Comparison of ENCODE assay signal across 9 mouse cellular contexts in the genomic region with DNA sequence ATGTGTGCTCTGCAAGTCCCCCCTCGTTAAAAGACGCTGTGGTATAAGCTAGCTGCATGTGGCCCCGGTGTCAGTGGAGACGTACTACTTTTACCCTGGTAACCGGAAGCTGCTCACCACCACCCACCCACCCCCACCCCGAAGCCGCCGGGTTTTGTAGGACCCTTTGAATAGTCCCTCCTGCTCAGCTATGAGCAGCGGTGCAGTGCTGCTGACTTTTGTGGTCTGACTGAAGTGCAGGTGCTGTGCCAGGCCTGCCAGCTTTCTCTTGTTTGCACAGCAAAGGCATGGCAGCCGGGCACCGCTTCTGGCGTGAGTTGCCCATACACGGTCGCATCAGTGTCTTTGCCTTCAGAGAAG.
A peak's percentile ranks its signal among the peaks of the same experiment; 100 is the strongest.
DNase-seq lines count a peak whose midpoint lies in the region; ATAC-seq and TF ChIP-seq lines count a peak whose summit lies in the region.
"Had no signal": no experiment of that assay in that cellular context is flagged by ENCODE, and none has a peak within 500 bp of the region (broad histone marks: within the 10 kb centered on the region; RNA-seq: fewer than 3 reads in every experiment).

No protein-coding gene starts in this region.

- TF ChIP-seq CTCF in gastrocnemius, adult 2 months (IDR thresholded peaks at IDR 0.05), result no peak

- 76% methylated on average over 14 of the region's 14 CpGs for WGBS in hindbrain, embryonic 11.5 days
- 71% methylated on average over 14 of the region's 14 CpGs for WGBS in midbrain, embryonic 13.5 days

- H3K27ac ChIP-seq in gastrocnemius, adult 2 months, result peak overlapping the region; percentile 83
- 0 out of 2 replicates have a peak overlapping the region, but pooled peaks have one; percentile 10 for H3K27ac ChIP-seq in hindbrain, embryonic 11.5 days (ENCODE audit: low read depth, low read length)
- H3K27ac ChIP-seq in midbrain, embryonic 13.5 days, result peak overlapping the region; percentile 79
- H3K27ac ChIP-seq: left cerebral cortex, adult 2 months had no signal

- H3K4me3 ChIP-seq in gastrocnemius, adult 2 months, result peak overlapping the region; percentile 71
- H3K4me3 ChIP-seq in hindbrain, embryonic 11.5 days (ENCODE audit: low read depth, low read length), result no peak overlapping the region
- H3K4me3 ChIP-seq in midbrain, embryonic 13.5 days (replicated peaks), result no peak overlapping the region

- ATAC-seq in hindbrain, embryonic 11.5 days (ENCODE audit: low FRiP score), result no peak
- no peak for ATAC-seq in midbrain, embryonic 13.5 days

- H3K4me1 ChIP-seq in hindbrain, embryonic 11.5 days (replicated peaks; ENCODE audit: control insufficient read depth, insufficient read depth, low read length), result peaks cover 16% of the 10 kb centered on the region; the same call in 1 of the 2 replicates
- H3K4me1 ChIP-seq in midbrain, embryonic 13.5 days (replicated peaks), result peaks cover 70% of the 10 kb centered on the region

- H3K9ac ChIP-seq in hindbrain, embryonic 11.5 days (ENCODE audit: low read depth, low read length), result 0 out of 2 replicates have a peak overlapping the region, but pooled peaks have one; percentile 23
- H3K9ac ChIP-seq in midbrain, embryonic 13.5 days (replicated peaks), result 0 out of 2 replicates have a peak overlapping the region, but pooled peaks have one; percentile 44

- no peaks in the 10 kb centered on the region for H3K9me3 ChIP-seq in hindbrain, embryonic 11.5 days (ENCODE audit: control insufficient read depth, low read length)
- H3K9me3 ChIP-seq in midbrain, embryonic 13.5 days, result no peaks in the 10 kb centered on the region

- no peak overlapping the region for H3K4me2 ChIP-seq in hindbrain, embryonic 11.5 days (replicated peaks; ENCODE audit: low read depth, low read length)
- peak overlapping the region; percentile 41; the same call in 1 of the 2 replicates for H3K4me2 ChIP-seq in midbrain, embryonic 13.5 days (replicated peaks)

- no peak for DNase-seq in gastrocnemius, adult 2 months
- no peak for DNase-seq in gastrocnemius, adult 18-20 months (ENCODE audit: low spot score)
- DNase-seq in B cell, adult 2 months, result peak; percentile 6 to 10
- no peak for DNase-seq in hindbrain, embryonic 11.5 days (ENCODE audit: low spot score)
- no peak for DNase-seq in ovary, postnatal 36 days (ENCODE audit: low spot score)
- no peak for DNase-seq in left cerebral cortex, adult 8-10 months (ENCODE audit: low spot score in 2 of 2)
- no peak for DNase-seq in testis, postnatal 10 days (ENCODE audit: low spot score)

- H3K36me3 ChIP-seq in hindbrain, embryonic 11.5 days (ENCODE audit: control insufficient read depth, insufficient read depth, low read length), result no peaks in the 10 kb centered on the region
- 0 out of 2 replicates have a peak, but pooled peaks cover 6% of the 10 kb centered on the region for H3K36me3 ChIP-seq in midbrain, embryonic 13.5 days

- intact Hi-C loops in gastrocnemius, adult 2 months (cut with DNase I), result loop anchor here (10.0 kb wide), 1 partner anchor 172 kb away; no protein-coding TSS in a partner anchor

- no peaks in the 10 kb centered on the region for H3K27me3 ChIP-seq in hindbrain, embryonic 11.5 days (ENCODE audit: control insufficient read depth, insufficient read depth, low read length)
- 0 out of 2 replicates have a peak, but pooled peaks cover 4% of the 10 kb centered on the region for H3K27me3 ChIP-seq in midbrain, embryonic 13.5 days

Comparison
In these comparisons a context has a peak if more than half of its experiments do, and no peak if none do; other contexts are left out.
1. DNase-seq: peak in B cell, adult 2 months (2 of 2); none in gastrocnemius, adult 2 months (single experiment), gastrocnemius, adult 18-20 months (single experiment), hindbrain, embryonic 11.5 days (single experiment), ovary, postnatal 36 days (single experiment), left cerebral cortex, adult 8-10 months (0 of 2) and testis, postnatal 10 days (single experiment).
2. H3K27ac ChIP-seq: peak in every context shown above with its lines; median percentile 83 in gastrocnemius, adult 2 months; 79 in midbrain, embryonic 13.5 days; 10 in hindbrain, embryonic 11.5 days.